Mouse (Mus musculus): ENCODE measurements around the gene Olfr979. TPM values are rescaled to one million over a fixed set of nuclear protein-coding genes. Genes with fewer than 3 reads are reported as not detected.
"Not testable (repeated sequence)": the region's sequence is repeated elsewhere in the genome, so short reads cannot be mapped to it uniquely, and the experiment has no call there.

Gene Olfr979
- not detected for polyA plus RNA-seq (2017; shearing (Covaris generic))

GRCm38 (mm10) chr9:40003365-40003764 lies at the start of gene Olfr979:
Olfr979 (minus strand) TSS chr9:40003465.
- no peak for ATAC-seq

GRCm38 (mm10) chr9:40050138-40050537 lies 46.9 kb upstream of the Olfr979 start:
- ATAC-seq = no peak

- ATAC-seq = no peak
These were observed 17.9 kb upstream of the Olfr979 start, which contains the start of gene Olfr981 for GRCm38 (mm10) chr9:40021164-40021563. Olfr981 (plus strand) TSS chr9:40021464.

- no peak for ATAC-seq
These were observed 6.2 kb upstream of the Olfr979 start, which contains the start of gene Olfr980 for GRCm38 (mm10) chr9:40009482-40009881. Olfr980 (minus strand) TSS chr9:40009582.

- ATAC-seq = no peak
These were observed 11.5 kb downstream of the Olfr979 start, which contains the start of gene Olfr978 for GRCm38 (mm10) chr9:39991813-39992212. Olfr978 (plus strand) TSS chr9:39992113.

GRCm38 (mm10) chr9:39976581-39977145 lies 26.6 kb downstream of the Olfr979 start:
- ATAC-seq = not testable (repeated sequence)

- ATAC-seq = not testable (repeated sequence)
These were observed 42.2 kb downstream of the Olfr979 start, which contains the start of gene Olfr976 for GRCm38 (mm10) chr9:39961033-39961432. Olfr976 (minus strand) TSS chr9:39961133.

- ATAC-seq = no peak
These were observed 51.3 kb downstream of the Olfr979 start, which contains the start of gene Olfr975 for GRCm38 (mm10) chr9:39951946-39952345. Olfr975 (minus strand) TSS chr9:39952046.

Other genes starting within 250 kb of the Olfr979 start
- gene Olfr968, start 220.2 kb downstream of the Olfr979 start, polyA plus RNA-seq (2017; shearing (Covaris generic)) = not detected
- gene Olfr969, start 212.5 kb downstream of the Olfr979 start, polyA plus RNA-seq (2017; shearing (Covaris generic)) = not detected
- not detected for gene Olfr970, start 194.6 kb downstream of the Olfr979 start, polyA plus RNA-seq (2017; shearing (Covaris generic))
- gene Olfr971, start 166.6 kb downstream of the Olfr979 start, polyA plus RNA-seq (2017; shearing (Covaris generic)) = not detected
- gene Olfr972, start 137.0 kb downstream of the Olfr979 start, polyA plus RNA-seq (2017; shearing (Covaris generic)) = not detected
- not detected for gene Olfr229, start 96.1 kb downstream of the Olfr979 start, polyA plus RNA-seq (2017; shearing (Covaris generic))
- under 1 TPM in 1 of 2 experiments, not detected in 1; 0.24 TPM for gene Olfr974, start 66.0 kb downstream of the Olfr979 start, polyA plus RNA-seq (2017; shearing (Covaris generic))
- not detected for gene Olfr975, start 51.4 kb downstream of the Olfr979 start, polyA plus RNA-seq (2017; shearing (Covaris generic))
- gene Olfr976, start 42.3 kb downstream of the Olfr979 start, polyA plus RNA-seq (2017; shearing (Covaris generic)) = not detected
- gene Olfr978, start 11.4 kb downstream of the Olfr979 start, polyA plus RNA-seq (2017; shearing (Covaris generic)) = not detected
- gene Olfr980, start 6.1 kb upstream of the Olfr979 start, polyA plus RNA-seq (2017; shearing (Covaris generic)) = not detected
- gene Olfr981, start 18.0 kb upstream of the Olfr979 start, polyA plus RNA-seq (2017; shearing (Covaris generic)) = not detected
- gene Olfr982, start 70.4 kb upstream of the Olfr979 start, polyA plus RNA-seq (2017; shearing (Covaris generic)) = not detected
- not detected for gene Olfr983, start 90.1 kb upstream of the Olfr979 start, polyA plus RNA-seq (2017; shearing (Covaris generic))
- under 1 TPM in 1 of 2 experiments, not detected in 1; 0.08 TPM for gene Olfr984, start 110.7 kb upstream of the Olfr979 start, polyA plus RNA-seq (2017; shearing (Covaris generic))
- not detected for gene Olfr985, start 126.7 kb upstream of the Olfr979 start, polyA plus RNA-seq (2017; shearing (Covaris generic))
- gene Tmem225, start 144.7 kb upstream of the Olfr979 start, polyA plus RNA-seq (2017; shearing (Covaris generic)) = not detected
- under 1 TPM in 1 of 2 experiments, not detected in 1; 0.11 TPM for gene Olfr986, start 177.5 kb upstream of the Olfr979 start, polyA plus RNA-seq (2017; shearing (Covaris generic))
- gene Zfp202, start 188.9 kb upstream of the Olfr979 start, polyA plus RNA-seq (2017; shearing (Covaris generic)) = 1 to 10 TPM in 1 of 2 experiments, under 1 TPM in 1; 0.79 to 1.3 TPM